Mouse (Mus musculus) liver, adult 2 months (tissue): Measurements from ENCODE around the gene Mark2.

Source experiments
- CTCF ChIP-seq: fragments of 200-500 bp; IDR thresholded peaks from 2 replicates; pipeline ENCODE4 v1.5.1; 2011; ENCODE audit warnings: low read depth, low read length, control low read depth
- POLR2A ChIP-seq: fragments of 200-500 bp; IDR thresholded peaks from 2 replicates; pipeline ENCODE4 v1.6.1; 2011; ENCODE audit warnings: low read length, control low read depth; ENCODE audit not compliant: insufficient read depth; ENCODE audit errors: extremely low read depth

DNA sequence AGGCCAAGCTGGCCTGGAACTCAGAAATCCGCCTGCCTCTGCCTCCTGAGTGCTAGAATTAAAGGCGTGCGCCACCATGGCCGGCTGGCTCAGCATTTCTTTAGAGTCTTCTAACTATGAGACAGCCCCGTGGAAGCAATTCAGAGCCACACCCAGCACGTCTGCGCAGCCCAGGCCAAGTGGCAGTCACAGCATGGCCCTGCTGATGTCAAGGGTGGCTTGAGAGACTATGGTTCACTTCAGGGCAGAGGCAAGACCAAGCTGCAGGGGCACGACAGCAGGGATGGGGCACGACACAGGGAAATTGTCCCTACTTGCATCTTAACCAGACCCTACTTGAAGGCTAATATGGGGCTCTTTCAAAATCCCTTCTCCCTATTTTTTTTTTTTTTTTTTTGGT is 106.2 kb downstream of the Mark2 start:
- no peak for TF ChIP-seq POLR2A
- TF ChIP-seq CTCF: no peak
